Mouse (Mus musculus) G1E (cell line): ENCODE results near the gene Kank2. TPM values are rescaled to one million over a fixed set of nuclear protein-coding genes. Genes with fewer than 3 reads are reported as not detected.

Experiments
- ATAC-seq: 2 replicates; pipeline ENCODE4 v1.8.0; 2016; ENCODE audit warnings: mild to moderate bottlenecking; ENCODE audit not compliant: insufficient number of reproducible peaks, poor library complexity, low FRiP score, severe bottlenecking; ENCODE audit errors: extremely low read depth
- DNase-seq: peaks from one replicate; pipeline ENCODE4 v3.0.0; 2012; ENCODE audit warnings: low spot score
- H3K27me3 ChIP-seq: 2 replicates; pipeline ENCODE4 v1.6.1; 2012; ENCODE audit warnings: mild to moderate bottlenecking, low read length, inconsistent platforms; ENCODE audit not compliant: insufficient read depth
- H3K36me3 ChIP-seq: replicated peaks from 2 replicates; pipeline ENCODE3; 2012; ENCODE audit warnings: mild to moderate bottlenecking, inconsistent platforms
- H3K4me1 ChIP-seq: 2 replicates; pipeline ENCODE4 v1.6.1; 2012; ENCODE audit warnings: low read depth, low read length, inconsistent platforms, mixed read lengths; ENCODE audit not compliant: insufficient read depth
- H3K4me3 ChIP-seq: 2 replicates; pipeline ENCODE4 v1.5.1; 2012; ENCODE audit warnings: low read depth, mild to moderate bottlenecking, inconsistent platforms, low read length, moderate library complexity, mixed read lengths
- H3K9me3 ChIP-seq: replicated peaks from 2 replicates; pipeline ENCODE4 v1.6.1; 2012; ENCODE audit warnings: inconsistent platforms
- CTCF ChIP-seq: IDR thresholded peaks from 2 replicates; pipeline ENCODE4 v1.5.1; 2012; ENCODE audit warnings: low read depth, low read length, inconsistent platforms, mixed read lengths
- GATA1 ChIP-seq: IDR thresholded peaks from 2 replicates; pipeline ENCODE4 v1.6.1; 2012; ENCODE audit warnings: borderline replicate concordance, low read length, inconsistent platforms, mixed read lengths
- GATA2 ChIP-seq: IDR thresholded peaks from 2 replicates; pipeline ENCODE4 v1.6.1; 2012; ENCODE audit warnings: low read depth, low read length, inconsistent platforms, borderline replicate concordance
- POLR2AphosphoS5 ChIP-seq: IDR thresholded peaks from 2 replicates; pipeline ENCODE4 v1.6.1; 2012; ENCODE audit warnings: low read depth, low read length, inconsistent platforms; ENCODE audit not compliant: insufficient replicate concordance
- TAL1 ChIP-seq: conservative IDR thresholded peaks from 2 replicates; pipeline ENCODE4 v1.6.1; 2012; ENCODE audit warnings: low read depth, low read length, inconsistent platforms, mixed read lengths
- polyA plus RNA-seq: library from polyadenylated mRNA; stranded (reverse); fragments of >175 nt; gene quantifications from 2 replicates; pipeline ENCODE4 v1.2.3, GENCODE M21; 2012
- total RNA-seq, 2 experiments: library from RNA; stranded (forward) in 1 of 2; stranded (reverse) in 1 of 2; fragments of 200-1000 nt in 1 of 2; fragments of >200 nt in 1 of 2; fragmentation: Nextera tagmentation in 1 of 2; gene quantifications; 2 replicates each; pipeline ENCODE4 v1.2.3; 2014 to 2017

The Kank2 gene
- total and polyA plus RNA-seq, 3 experiments, result under 0.01 TPM; not detected in 2

GRCm38 (mm10) chr9:21732288-21732687, 66.3 kb downstream of the Kank2 start:
- TF ChIP-seq POLR2AphosphoS5 (peak; percentile 78; the same call in 1 of the 2 replicates), GATA1 (no peak)
- H3K4me3 ChIP-seq, result no peak overlapping the region
- peaks cover 40% of the 10 kb centered on the region for H3K4me1 ChIP-seq
- H3K36me3 ChIP-seq, result peaks cover 97% of the 10 kb centered on the region
- no peak for ATAC-seq
- no peaks in the 10 kb centered on the region; the same call in 1 of the 2 replicates for H3K9me3 ChIP-seq
- no peak for DNase-seq
- H3K27me3 ChIP-seq, result no peaks in the 10 kb centered on the region

DNA sequence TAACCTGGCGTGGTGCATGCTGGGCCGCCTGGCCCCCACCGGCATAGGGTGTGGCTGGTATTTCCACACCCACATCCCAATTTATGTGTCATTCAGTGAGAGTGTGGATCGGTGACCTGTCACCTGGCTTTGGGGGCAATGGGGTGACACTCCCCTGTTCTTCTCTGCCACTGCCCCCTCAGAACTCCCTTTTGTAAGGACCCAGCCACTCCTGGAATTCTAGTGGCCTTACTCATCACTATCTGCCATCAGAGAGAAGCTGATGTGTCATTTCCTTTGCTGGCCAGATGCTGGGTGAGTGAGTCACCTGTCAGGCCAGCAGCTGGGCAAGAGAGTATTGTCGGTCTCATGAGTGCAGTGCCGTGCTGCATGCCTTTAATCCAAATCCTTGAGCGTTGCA, 69.3 kb downstream of the Kank2 start:
- H3K27me3 ChIP-seq, result no peaks in the 10 kb centered on the region
- no peak for TF ChIP-seq POLR2AphosphoS5
- TF ChIP-seq CTCF, result no peak
- no peak for TF ChIP-seq GATA2
- no peak for TF ChIP-seq GATA1
- no peak for TF ChIP-seq TAL1
- ATAC-seq (peak; percentile 28), DNase-seq (no peak)
- H3K9me3 ChIP-seq, result no peaks in the 10 kb centered on the region; the same call in 1 of the 2 replicates
- H3K36me3 ChIP-seq, result peaks cover 95% of the 10 kb centered on the region
- H3K4me1 ChIP-seq, result peaks cover 59% of the 10 kb centered on the region
- peak overlapping the region; percentile 58; the same call in 1 of the 2 replicates for H3K4me3 ChIP-seq

DNA sequence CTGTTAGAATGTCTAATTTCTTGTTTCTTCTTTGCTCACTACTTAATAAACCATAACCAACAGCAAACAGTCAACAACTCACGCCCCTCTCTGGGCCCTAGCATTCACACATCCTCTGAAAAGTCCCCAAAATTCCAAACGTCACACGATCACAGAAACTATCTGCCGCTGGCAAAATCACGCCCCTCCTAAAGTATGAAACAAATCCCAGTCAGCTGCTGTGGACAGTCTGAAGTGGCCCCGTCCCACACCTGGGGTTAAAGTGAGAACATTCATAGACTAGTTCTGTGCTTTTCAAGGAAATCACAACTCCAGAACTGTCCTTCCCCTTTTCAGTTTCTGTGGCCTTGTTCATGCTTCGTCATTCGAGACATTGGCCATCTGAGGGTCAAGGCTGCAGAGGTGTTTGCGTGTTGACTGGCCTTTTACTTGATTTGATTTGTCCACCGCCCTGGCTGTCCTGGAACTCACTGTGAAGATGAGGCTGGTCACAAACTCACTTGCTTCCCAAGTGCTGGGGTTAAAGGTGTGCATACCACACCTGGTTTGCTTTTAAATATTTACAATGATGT, 70.2 kb downstream of the Kank2 start:
- no peak for ATAC-seq
- Histone ChIP-seq H3K9me3 (no peaks in the 10 kb centered on the region; the same call in 1 of the 2 replicates), H3K4me1 (peaks cover 59% of the 10 kb centered on the region), H3K36me3 (peaks cover 87% of the 10 kb centered on the region), H3K4me3 (no peak overlapping the region; the same call in 1 of the 2 replicates), H3K27me3 (no peaks in the 10 kb centered on the region)
- no peak for DNase-seq
- no peak for TF ChIP-seq GATA1
- TF ChIP-seq TAL1, result no peak

GRCm38 (mm10) chr9:21726218-21726975, 72.1 kb downstream of the Kank2 start:
- TF ChIP-seq GATA1, result no peak
- TF ChIP-seq TAL1, result no peak
- no peak for TF ChIP-seq POLR2AphosphoS5
- no peak for TF ChIP-seq GATA2
- TF ChIP-seq CTCF, result no peak
- no peaks in the 10 kb centered on the region for H3K9me3 ChIP-seq
- ATAC-seq, result no peak
- H3K4me1 ChIP-seq, result peaks cover 71% of the 10 kb centered on the region
- H3K4me3 ChIP-seq, result peak overlapping the region; percentile 93; the same call in 1 of the 2 replicates
- no peak for DNase-seq
- no peaks in the 10 kb centered on the region for H3K27me3 ChIP-seq
- peaks cover 67% of the 10 kb centered on the region for H3K36me3 ChIP-seq

GRCm38 (mm10) chr9:21725224-21726121, 73.1 kb downstream of the Kank2 start:
- peak overlapping the region; percentile 93 for H3K4me3 ChIP-seq
- H3K9me3 ChIP-seq, result no peaks in the 10 kb centered on the region
- DNase-seq (peak; percentile 55), ATAC-seq (no peak)
- H3K4me1 ChIP-seq, result peaks cover 73% of the 10 kb centered on the region
- no peak for TF ChIP-seq TAL1
- TF ChIP-seq GATA2, result no peak
- TF ChIP-seq CTCF, result no peak
- H3K27me3 ChIP-seq, result no peaks in the 10 kb centered on the region
- peaks cover 59% of the 10 kb centered on the region for H3K36me3 ChIP-seq

DNA sequence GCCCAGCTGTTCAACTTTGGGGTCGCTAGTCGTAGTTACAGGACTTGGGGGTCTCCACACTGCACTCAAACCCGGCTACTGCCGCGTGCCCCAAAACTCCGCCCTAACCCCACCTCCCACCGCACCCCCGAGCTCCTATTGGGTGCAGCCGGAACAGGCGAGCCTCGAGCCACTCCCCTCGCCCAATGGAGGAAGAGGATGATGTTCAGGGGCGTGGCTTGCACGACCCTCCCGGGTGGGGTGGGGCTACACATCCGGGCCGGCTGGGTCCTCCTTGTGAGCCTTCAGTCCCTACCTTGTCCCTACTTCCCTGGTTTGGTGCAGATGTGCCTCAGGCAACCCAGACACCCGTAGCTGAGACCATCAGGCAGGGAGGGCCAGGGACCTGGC, 74.4 kb downstream of the Kank2 start:
- ATAC-seq (peak; percentile 95), DNase-seq (peak; percentile 95)
- peaks cover 47% of the 10 kb centered on the region for H3K36me3 ChIP-seq
- H3K9me3 ChIP-seq, result no peaks in the 10 kb centered on the region
- no peak for TF ChIP-seq GATA2
- no peak for TF ChIP-seq TAL1
- no peak for TF ChIP-seq POLR2AphosphoS5
- TF ChIP-seq GATA1, result no peak
- no peak for TF ChIP-seq CTCF
- peak overlapping the region; percentile 93 for H3K4me3 ChIP-seq
- peaks cover 72% of the 10 kb centered on the region for H3K4me1 ChIP-seq
- no peaks in the 10 kb centered on the region for H3K27me3 ChIP-seq
